Mouse (Mus musculus) heart, adult 9 months (tissue): ENCODE measurements at regions not wholly inside any gene's neighbourhood (a gene's known extent, or its start where the extent isn't known, plus 50 kb on each side); places are given as distances from the start of the nearest gene placed in this dataset.

ENCODE experiments used
- DNase-seq, 2 experiments: peaks; one replicate each; pipeline ENCODE4 v3.0.0; 2022; ENCODE audit warnings: low spot score in 2 of 2

DNA sequence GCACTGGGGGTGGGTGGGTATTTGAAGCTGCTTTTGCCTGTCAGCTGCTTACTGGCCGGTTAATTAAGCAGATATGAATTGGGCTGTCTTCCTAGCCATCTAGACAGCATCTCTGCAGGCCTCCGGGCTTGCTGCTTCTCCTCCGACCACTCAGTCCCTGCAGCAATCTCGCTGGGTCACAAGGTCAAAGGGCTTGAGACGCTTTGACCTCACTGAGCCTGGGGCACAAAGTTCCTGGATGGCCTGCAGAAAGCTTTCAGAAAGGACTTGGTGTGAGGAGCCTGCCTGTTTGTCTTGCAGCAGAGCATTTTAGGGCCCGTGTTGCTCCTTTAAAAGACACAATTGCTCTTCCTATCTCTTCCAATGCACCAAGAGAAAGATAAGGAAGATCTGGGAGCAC is 83.7 kb upstream of the Ppp2r5a start:
- DNase-seq: no peak

DNA sequence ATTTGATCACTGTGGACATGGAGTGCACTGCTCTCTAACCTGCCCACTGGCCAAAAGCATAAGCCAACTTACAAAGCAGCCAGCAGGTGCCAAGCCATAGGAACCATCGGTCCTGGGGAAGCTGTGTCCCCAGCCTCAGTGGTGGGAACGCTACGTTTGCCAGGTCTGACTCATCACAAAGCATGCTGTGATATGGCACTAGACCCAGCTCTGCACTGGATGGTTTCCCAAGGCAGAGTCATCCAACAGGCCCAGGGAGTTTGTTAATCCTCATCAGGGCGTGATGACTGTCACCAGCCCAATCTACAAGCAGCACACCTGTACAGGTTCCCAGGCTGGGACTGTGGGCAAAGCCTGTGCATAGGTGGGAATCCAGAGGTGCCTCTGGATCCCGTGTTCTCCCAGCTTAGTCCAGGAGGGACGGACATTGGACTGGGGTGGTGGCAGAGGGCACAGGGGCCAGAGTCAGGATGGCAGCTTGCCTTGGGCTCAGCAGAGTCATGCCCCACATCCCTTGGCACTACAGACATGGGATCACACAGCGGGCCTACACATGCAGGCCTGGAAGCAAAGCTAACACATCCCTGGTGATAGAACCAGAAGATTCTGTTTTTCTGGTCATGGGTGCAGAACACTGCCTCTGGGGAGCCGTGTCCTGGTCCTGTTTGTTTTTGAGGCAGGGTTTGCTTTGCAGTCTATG is 81.8 kb upstream of the Ppp2r5a start:
- peak in 1 of 2 experiments; percentile 20 for DNase-seq

DNA sequence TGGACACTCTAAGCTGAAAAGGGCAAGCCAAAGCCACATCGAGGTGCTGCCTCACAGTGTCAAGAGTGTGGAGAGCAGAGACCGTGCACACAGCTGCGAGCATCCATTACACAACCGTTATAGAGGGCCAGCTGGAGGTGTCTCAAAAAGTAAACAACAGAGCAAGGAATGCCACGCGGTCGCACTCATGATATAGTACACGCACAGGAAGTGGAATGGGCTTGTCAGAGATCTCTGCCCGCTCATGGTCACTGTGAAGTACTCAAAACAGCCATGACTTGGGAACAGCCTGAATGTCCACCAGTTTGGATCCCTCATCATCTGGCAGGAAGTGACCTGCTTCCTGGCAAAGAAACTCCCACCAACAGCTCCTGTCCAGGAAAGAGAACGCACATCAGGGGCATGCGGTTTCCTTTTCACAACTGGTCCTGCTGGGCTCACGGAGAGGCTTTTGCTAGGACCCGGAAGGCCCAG is 76.9 kb upstream of the Ppp2r5a start:
- DNase-seq: peak; percentile 83 to 93

DNA sequence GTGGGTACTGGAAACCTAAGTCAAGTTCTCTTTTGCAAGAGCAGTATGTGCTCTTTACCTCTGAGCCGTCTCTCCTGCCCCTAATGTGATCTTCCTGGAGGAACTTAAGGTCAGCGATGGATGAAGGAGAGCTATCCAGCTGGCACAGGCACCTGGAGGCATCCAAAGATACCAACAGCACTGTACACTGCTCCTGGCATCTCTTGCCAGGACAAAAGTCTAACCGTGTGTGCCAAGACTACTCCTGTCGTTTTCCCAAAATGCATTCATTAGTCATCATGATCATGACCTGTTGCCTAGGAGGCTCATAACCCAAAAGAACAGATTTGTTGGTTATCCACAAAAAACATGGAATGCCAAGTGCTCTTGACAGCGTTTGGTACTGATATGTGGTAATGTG is 69.5 kb upstream of the Ppp2r5a start:
- DNase-seq: no peak

DNA sequence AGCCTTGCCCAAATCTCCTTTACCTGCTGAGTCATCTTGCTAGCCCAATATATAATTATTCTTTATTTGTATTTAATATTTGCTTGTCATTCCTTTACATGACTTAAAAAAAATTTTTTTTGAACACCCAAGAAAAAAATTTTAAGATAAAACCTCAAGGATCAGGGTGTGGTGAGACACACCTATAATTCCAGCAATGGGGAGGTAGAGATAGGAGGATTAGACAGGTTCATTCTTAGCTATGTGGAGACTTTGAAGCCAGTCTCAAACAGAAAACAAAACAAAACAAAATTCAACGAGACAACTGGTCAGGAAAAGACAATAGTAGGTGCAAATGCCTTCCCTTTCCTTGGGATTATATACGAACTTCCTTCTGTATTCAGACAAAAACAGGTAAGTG is 68.4 kb upstream of the Ppp2r5a start:
- DNase-seq: no peak

DNA sequence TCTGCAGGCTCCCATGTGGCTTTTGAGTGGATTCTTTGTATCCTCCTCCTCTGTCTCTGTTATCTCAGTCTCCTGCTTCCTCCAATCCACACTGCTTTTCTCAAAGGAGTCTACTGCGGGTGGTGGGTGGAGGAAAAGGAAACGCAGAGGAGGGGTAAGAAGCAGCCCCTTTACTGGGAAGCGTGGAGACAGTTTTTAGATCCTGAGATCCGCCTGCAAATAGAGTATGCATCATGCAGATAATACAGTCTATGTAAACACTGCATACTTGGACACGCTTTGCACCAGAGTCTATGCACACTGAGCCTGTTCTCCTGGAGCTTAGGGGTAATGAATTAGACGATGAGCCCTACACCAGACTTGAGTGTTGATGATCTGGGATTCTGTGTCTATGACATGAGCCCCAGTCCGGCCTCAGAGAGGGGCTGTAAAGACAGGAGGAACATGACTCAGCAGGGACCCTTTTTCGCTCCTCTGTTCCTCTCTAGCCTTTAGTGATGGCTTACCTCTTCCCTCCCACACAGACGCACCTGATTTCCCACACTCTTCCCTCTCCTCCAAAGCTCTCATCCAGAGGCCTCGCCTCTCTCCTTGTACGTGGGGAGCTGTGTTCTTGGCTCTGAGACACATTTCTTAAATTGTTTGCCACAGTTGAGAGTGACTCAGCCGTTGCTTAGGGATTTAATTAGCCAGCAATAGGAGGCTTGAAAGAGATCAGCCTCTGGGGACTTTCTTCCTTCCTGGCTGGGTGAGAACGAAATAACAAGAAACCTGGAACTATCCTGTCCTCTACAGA is 67.3 kb upstream of the Ppp2r5a start:
- DNase-seq: peak; percentile 85 to 89

DNA sequence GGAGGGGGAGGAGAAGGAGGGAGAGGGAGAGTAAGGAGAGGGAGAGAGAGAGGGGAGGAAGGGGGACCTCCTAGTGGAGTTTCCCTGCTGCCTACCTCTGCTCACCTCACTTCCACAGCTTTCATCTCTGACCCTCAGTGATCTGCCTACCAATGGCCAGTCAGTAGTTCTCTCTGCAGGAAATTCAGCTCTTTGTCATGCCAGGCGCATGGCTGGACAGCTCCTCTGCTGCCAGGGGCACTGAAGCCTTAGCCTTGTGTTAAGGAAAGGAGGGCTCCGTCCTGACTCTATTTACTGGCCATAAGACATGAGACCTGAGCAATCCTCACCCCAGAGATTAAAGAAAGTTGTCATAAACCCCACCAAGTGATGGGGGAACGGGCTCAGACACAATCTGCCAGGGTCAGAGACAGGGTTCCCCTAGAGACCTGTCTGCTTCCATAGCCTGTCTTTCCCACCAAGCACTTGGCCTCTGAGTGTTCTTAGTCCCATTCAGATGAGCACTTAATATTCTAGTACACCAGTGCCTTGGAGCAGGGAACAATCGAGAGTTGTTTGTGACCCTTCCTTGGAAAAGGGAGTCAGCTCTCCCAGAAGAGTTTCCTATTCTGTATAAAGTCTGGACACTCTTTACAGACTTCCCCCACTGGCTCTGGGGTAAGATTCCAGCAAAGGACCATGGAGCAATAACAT is 65.9 kb upstream of the Ppp2r5a start:
- no peak for DNase-seq

DNA sequence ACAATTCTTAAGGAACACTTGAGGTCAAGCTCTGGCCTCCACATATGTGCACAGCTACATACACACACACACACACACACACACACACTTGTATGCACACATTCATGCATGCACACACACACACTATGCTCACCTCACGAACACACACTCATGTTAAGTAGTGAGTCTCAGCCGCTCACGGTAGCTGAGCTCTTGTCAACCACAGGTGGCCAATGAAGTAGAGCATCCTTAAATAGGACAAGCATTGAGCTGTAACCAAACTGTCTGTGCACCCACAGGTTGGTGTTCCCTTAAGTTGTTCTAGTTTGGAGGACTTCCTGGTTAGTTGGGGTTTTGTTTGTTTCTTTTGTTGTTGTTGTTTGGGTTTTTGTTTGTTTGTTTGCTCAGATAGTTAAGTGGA is 63.2 kb upstream of the Ppp2r5a start:
- DNase-seq: no peak

DNA sequence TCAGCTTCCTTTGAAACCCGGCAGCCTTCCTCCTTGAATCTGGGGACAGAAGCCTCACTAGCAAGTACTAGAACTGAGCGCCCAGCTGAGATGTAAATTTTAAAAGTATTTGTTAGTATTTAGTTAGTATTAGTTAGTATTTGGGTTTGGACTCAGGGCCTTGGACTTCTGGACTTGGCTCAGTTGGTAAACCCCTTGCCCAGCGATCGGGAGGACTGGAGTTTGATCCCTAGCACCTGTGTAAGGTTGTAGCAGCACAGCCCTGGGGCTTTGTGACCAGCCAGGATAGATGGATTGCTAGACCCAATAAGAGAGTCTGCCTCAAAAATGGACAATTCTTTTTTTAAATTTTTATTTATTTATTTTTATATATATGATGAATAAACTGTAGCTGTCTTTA is 62.7 kb upstream of the Ppp2r5a start:
- no peak for DNase-seq

DNA sequence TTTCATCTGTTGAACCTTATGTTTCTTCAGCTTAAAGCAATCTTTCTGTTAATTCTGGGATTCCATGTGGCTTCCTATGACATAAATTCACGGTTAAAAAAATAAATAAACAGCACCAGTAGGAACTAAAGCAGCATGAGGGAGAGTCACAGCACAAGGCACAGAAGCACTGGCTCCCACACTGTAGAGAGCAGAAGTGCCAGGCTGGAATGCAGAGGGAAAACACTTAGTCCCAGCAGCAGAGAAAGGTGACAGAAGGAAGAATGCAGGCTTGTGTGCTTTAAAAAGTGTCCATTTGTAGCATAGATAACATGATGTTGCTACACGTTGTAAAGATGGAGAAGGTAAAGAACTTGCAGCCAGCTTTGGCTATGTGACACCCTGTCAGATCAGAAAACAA is 62.1 kb upstream of the Ppp2r5a start:
- DNase-seq: no peak

DNA sequence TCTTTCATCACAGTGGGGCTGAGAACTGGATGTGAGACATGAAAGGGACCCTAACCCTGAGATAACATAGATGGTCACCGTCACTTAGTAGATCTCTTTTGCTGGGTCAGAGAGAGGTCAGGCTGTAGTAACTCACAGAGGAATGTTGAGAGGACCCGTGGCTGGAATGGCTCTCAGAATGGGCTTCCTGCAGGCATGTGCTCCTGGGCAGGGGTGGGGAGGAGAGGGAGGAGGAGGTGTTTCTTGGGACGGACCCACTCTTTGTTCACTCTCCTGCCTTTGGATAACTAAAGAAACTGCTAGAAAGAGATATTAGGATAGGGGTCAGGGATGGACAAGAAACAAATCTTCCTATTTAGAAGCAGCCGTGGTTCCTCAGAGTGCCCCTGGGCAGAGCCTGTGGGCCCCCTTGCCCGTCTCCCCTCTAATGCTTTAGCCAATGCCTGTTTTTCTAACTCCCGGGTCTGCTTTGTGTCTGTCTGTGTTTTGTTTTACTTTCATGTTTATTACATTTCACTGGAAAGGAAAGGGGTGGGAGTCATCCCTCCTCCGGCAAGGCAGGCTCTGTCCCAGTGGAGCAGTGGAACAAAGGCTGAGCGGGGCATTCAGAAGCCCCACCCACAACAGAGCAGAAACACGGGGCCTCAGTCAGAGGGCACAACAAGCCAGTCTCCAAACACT is 58.9 kb upstream of the Ppp2r5a start:
- DNase-seq: peak; percentile 61 to 79

DNA sequence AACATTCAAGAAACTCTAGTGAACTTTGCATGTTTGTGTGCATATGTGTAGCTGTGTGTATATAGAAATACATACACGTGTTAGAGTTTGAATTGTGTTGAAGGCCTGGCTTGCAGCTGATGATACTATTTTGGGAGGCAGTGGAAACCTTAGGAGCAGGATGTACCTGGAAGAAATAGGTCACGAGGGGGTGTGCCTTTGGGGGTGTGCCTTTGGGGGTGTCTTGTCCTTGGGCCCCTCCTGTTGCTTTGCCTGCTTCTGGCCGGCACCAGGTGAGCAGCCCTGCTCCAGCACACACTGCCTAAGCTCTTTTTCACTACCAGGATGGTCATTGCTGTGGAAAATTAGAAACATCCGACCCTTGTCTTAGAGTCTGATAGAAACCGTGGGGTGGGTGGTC is 56.0 kb upstream of the Ppp2r5a start:
- no peak for DNase-seq

DNA sequence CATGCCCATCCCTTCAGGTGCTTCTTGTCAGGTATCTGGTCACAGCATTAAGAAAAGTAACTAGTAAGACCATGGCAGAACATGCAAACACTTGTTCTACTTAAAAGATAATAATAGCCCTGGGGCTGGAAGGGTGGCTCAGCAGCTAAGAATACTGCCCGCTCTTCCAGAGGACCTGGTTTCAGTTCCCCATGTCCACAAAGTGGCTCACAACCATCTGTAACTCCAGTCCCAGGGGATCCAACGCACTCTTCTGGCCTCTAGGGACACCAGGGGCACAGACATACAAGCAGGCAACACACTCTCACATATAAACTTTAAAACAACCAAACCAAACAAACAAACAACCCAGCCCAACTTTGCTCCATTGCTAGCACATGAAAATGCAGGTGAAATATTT is 55.2 kb upstream of the Ppp2r5a start:
- DNase-seq: peak in 1 of 2 experiments; percentile 36

DNA sequence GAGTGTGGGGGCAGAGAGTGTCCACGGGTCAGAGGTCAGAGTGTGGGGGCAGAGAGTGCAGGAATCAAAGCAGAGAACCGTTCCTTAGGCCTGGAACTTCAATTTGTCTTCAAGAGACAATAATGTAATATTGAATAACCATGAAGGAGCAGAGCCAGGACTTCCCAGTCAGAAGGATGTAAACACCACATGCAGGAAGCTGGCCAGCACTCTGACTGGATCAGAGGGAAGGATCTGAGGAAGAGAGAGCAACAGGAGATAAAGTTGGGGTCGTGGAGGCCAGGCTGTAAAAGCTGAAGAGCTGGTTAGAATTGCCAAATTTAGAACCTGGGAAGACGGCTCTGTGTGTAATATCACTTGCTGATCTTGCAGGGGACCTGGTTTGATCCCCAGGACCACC is 54.0 kb upstream of the Ppp2r5a start:
- peak; percentile 27 to 55 for DNase-seq

DNA sequence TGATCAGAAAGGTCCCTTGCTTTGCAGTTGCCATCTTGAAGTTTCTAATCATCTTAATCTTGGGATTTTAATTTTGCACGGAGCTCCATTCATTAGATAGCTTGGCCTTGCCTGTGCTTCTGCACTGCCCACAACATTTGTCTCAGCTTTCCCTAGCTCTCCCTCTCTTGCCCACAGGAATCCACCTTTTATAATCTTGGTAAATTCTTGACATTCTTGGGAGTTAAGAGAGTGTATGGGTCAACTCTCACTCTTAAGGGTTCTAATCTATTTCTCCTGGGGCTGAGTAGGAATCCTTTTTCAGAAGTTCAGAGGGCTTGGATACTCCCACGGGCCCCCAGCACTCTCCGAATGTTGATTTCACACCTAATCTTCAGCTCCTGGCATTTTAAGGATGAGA is 51.5 kb upstream of the Ppp2r5a start:
- DNase-seq: no peak

DNA sequence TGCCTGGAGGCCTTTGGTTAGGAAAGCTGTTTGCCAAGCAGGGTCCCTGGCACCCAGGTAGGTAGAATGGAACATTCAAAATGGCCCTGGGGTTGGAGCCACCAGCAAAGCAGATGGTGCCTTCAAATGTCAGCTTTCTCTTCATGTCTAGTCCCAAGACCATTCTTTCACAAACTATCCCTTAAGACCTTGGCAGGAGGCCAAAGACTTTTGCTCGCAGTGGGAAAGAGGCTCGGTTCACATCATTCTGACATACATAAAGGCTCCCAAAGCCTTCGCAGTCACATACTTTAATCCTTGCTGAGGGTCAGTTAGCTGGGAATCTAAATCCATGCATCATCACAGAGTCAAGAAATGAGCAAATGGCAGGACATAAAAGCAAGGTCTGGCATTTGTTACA is 50.5 kb upstream of the Ppp2r5a start:
- no peak for DNase-seq
